Mouse (Mus musculus) heart, postnatal 0 days (tissue): ENCODE results near the gene Bcl2l15. TPM values are rescaled to one million over a fixed set of nuclear protein-coding genes. Genes with fewer than 3 reads are reported as not detected.

Experiments
- ATAC-seq: fragments of 200-750 bp; cut with Nextera tagmentation; 2 replicates; pipeline ENCODE4 v1.8.0; 2017; ENCODE audit warnings: low read depth, moderate number of reproducible peaks, moderate library complexity; ENCODE audit not compliant: insufficient read depth
- DNase-seq: peaks from one replicate; pipeline ENCODE4 v3.0.0-alpha.2; 2016; ENCODE audit warnings: low spot score
- H3K27ac ChIP-seq: fragments of 300-500 bp; sonication (generic); 2 replicates; pipeline ENCODE4 v1.5.1; 2014; ENCODE audit warnings: low read depth, mild to moderate bottlenecking
- H3K27me3 ChIP-seq: fragments of 300-500 bp; sonication (generic); 2 replicates; pipeline ENCODE4 v1.6.1; 2014; ENCODE audit warnings: low read length, mixed read lengths; ENCODE audit not compliant: control insufficient read depth, insufficient read depth
- H3K36me3 ChIP-seq: fragments of 300-500 bp; sonication (generic); replicated peaks from 2 replicates; pipeline ENCODE4 v1.6.1; 2014; ENCODE audit warnings: low read length, mixed read lengths; ENCODE audit not compliant: control insufficient read depth, insufficient read depth
- H3K4me1 ChIP-seq: fragments of 300-500 bp; sonication (generic); 2 replicates; pipeline ENCODE4 v1.6.1; 2014; ENCODE audit warnings: antibody characterized with exemption; ENCODE audit not compliant: control insufficient read depth, insufficient read depth
- H3K4me2 ChIP-seq: fragments of 300-500 bp; sonication (generic); 2 replicates; pipeline ENCODE4 v1.6.1; 2014; ENCODE audit warnings: low read depth, mild to moderate bottlenecking, low read length, moderate library complexity
- H3K4me3 ChIP-seq: fragments of 300-500 bp; sonication (generic); 2 replicates; pipeline ENCODE4 v1.5.1; 2014; ENCODE audit warnings: low read depth, low read length
- H3K9ac ChIP-seq: fragments of 300-500 bp; sonication (generic); replicated peaks from 2 replicates; pipeline ENCODE4 v1.6.1; 2014; ENCODE audit warnings: low read depth, low read length, mixed read lengths
- H3K9me3 ChIP-seq: fragments of 300-500 bp; sonication (generic); replicated peaks from 2 replicates; pipeline ENCODE4 v1.6.1; 2016; ENCODE audit warnings: low read length; ENCODE audit not compliant: control insufficient read depth
- CTCF ChIP-seq: IDR thresholded peaks from 2 replicates; pipeline ENCODE4 v1.5.1; 2016; ENCODE audit warnings: antibody characterized with exemption, control low read depth, low read depth
- EP300 ChIP-seq: IDR thresholded peaks from 2 replicates; pipeline ENCODE4 v1.6.1; 2016; ENCODE audit warnings: antibody characterized with exemption, low read depth
- WGBS: fragments of 180-500 bp; shearing (Covaris S2); extraction: QIAGEN DNeasy Blood & Tissue Kit; methylation state at CpG from one replicate; pipeline ENCODE4 v1.1.7; 2014; 5-methylcytosine and 5-hydroxymethylcytosine counted together
- polyA plus RNA-seq: library from polyadenylated mRNA; unstranded; fragments of >200 nt; fragmentation: Nextera tagmentation; extraction: Ambion mirVana; gene quantifications from 2 replicates; pipeline ENCODE4 v1.2.1, GENCODE M21; 2015
- total RNA-seq: library from RNA; depleted of rRNA; stranded (reverse); fragments of >200 nt; gene quantifications from 2 replicates; pipeline ENCODE4 v1.2.3, GENCODE M21; 2014; ENCODE audit warnings: low replicate concordance

Gene Bcl2l15
- total and polyA plus RNA-seq, 2 experiments from 2014 or later, result 0.15 TPM; not detected in 1

DNA sequence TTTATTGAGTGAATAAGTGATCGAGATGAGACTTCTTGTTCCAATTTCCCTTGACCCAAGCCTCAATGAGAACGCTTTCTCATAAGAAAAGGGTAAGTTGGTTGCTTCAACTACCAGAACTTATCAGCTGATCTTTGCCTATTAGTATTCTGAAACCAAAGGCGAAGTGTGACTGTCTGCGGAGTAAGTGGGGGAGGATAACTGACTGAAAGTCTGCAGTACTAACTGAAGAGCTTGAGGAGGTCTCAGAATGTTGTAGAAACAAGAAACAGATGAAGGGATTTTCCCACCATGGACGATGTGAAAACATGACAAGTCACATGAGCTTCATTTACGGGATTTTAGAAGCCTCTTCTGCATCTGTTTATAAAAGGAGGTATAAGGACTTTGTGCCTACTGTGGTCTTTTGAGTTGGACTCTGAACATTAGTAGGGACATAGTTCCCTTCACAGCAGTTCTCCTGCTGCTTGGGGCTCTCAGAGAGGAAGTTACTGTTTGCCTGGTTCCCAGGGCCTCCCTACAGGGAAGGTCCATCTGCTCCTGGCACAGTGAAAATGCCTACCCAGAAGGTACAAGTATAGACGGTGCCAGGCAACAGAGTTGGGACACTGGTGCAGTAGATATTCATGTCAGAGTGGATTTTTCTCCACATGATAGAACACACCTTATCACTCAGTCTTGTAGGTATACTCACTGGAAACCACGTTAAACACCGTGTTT is 18.4 kb downstream of the Bcl2l15 start:
- H3K36me3 ChIP-seq, result no peaks in the 10 kb centered on the region
- no peak overlapping the region for H3K4me2 ChIP-seq
- H3K9ac ChIP-seq, result no peak overlapping the region
- DNase-seq (no peak), ATAC-seq (no peak)
- WGBS, result 63% methylated on average over 9 of the region's 9 CpGs
- no peaks in the 10 kb centered on the region for H3K9me3 ChIP-seq
- no peaks in the 10 kb centered on the region for H3K4me1 ChIP-seq
- H3K27me3 ChIP-seq, result no peaks in the 10 kb centered on the region
- no peak overlapping the region for H3K27ac ChIP-seq
- TF ChIP-seq EP300 (no peak), CTCF (no peak)
- H3K4me3 ChIP-seq, result no peak overlapping the region

DNA sequence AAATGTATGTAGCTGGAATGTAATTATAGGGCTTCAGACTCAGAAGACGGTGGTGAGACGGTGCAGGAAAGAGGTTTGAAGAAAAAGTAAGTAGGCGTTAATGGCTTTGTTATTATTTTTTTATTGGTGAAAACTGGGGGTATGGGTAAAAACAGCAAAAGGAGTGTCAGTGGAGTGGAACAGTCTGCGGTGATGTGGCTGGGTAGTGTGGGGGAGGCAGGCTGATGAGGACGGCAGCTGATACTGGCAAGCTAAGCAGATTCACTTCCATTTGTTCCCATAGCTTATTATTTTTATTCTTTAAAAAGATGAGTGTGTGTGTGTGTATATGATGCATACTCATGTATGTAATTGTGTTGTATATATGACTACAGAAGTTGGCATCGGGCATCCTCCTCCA is 19.1 kb downstream of the Bcl2l15 start:
- ATAC-seq (no peak), DNase-seq (no peak)
- H3K9me3 ChIP-seq, result no peaks in the 10 kb centered on the region
- no peaks in the 10 kb centered on the region for H3K4me1 ChIP-seq
- H3K36me3 ChIP-seq, result no peaks in the 10 kb centered on the region
- H3K4me3 ChIP-seq, result no peak overlapping the region
- no peak overlapping the region for H3K4me2 ChIP-seq
- WGBS, result 85% methylated on average over 6 of the region's 6 CpGs
- H3K27me3 ChIP-seq, result no peaks in the 10 kb centered on the region
- H3K9ac ChIP-seq, result no peak overlapping the region
- TF ChIP-seq EP300, result no peak
- TF ChIP-seq CTCF, result no peak
- no peak overlapping the region for H3K27ac ChIP-seq

DNA sequence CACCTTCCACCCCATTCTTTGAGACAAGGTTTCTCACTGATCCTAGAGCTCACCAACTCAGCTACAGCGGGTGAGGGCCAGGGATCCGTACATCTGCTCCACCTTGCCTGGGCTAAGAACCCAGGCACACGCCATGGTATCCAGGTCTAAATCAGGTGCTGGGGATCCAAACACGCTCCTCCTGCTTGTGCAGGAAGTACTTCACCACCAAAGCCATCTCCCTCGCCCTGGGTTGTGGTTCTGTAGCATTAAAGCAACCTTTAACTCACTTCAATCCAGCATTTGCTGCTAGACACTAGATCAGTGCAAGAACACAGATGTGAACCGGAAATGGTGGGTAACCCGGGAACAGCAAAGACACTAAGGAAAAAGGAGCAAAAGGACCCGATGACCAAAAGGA is 19.5 kb downstream of the Bcl2l15 start:
- Histone ChIP-seq H3K4me1 (no peaks in the 10 kb centered on the region), H3K9ac (no peak overlapping the region), H3K4me2 (no peak overlapping the region), H3K27me3 (no peaks in the 10 kb centered on the region), H3K36me3 (no peaks in the 10 kb centered on the region), H3K27ac (no peak overlapping the region), H3K4me3 (no peak overlapping the region), H3K9me3 (no peaks in the 10 kb centered on the region)
- ATAC-seq (no peak), DNase-seq (no peak)
- WGBS, result 78% methylated on average over 8 of the region's 8 CpGs
- TF ChIP-seq CTCF, result no peak
- no peak for TF ChIP-seq EP300

DNA sequence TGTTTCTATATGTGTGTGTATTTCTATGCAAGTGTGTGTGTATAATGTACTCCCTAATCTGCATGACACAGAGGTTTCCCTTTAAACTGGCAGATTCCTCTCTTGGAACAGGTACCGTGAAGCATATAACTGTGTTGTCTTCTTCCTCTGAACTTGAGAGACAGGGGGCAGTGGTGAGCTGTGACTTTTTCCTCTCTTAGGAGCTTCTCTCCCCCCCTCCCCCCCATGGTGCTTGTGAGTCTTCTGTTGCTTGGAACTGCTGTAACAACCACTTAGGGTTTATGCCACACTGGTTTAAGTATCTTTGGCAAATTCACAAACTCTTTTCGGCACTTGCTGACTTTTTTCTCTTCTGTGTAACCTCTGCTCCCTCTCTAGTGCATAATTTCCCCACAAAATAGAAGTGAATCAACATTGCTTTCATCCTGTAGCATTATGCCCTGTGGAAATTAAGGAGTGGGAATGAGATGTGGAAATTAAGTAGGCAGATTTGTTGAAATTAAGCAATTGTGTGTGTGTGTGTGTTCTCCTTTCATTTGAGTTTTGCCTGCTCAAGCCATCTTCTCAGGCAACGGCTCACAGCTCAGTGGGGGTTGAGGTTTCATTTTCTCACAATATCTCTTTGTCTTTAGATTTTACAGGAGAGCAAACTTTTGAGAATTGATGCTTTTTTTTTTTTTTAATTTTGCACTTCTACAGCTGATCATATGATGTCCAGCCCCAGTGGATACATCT is 20.3 kb downstream of the Bcl2l15 start:
- no peaks in the 10 kb centered on the region for H3K4me1 ChIP-seq
- DNase-seq (peak; percentile 24), ATAC-seq (no peak)
- no peaks in the 10 kb centered on the region for H3K36me3 ChIP-seq
- no peak overlapping the region for H3K4me2 ChIP-seq
- H3K27ac ChIP-seq, result no peak overlapping the region
- H3K27me3 ChIP-seq, result no peaks in the 10 kb centered on the region
- H3K4me3 ChIP-seq, result no peak overlapping the region
- no peaks in the 10 kb centered on the region for H3K9me3 ChIP-seq
- 62% methylated on average over 3 of the region's 3 CpGs for WGBS
- no peak for TF ChIP-seq EP300
- TF ChIP-seq CTCF, result peak; percentile 47
- no peak overlapping the region for H3K9ac ChIP-seq

DNA sequence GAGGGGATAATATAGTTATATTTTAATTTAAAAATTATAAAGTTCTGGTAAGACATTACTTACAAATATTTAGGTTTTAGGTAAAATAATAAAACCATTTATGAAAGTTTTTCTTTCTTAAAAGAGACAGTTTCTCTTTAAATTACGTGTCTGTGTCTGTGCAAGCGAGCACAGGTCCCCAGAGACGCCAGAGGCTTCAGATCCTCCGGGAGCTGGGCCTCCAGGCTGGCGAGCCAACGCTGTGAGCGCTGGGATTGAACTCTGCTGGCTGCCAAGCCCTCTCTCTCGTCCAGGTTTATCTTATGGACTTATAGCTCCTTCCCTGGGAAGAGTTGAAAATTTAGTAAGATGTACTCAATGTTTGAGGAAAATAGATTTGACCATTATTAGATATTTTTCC is 21.4 kb downstream of the Bcl2l15 start:
- Histone ChIP-seq H3K27ac (no peak overlapping the region), H3K9me3 (no peaks in the 10 kb centered on the region), H3K9ac (no peak overlapping the region), H3K4me3 (no peak overlapping the region), H3K36me3 (no peaks in the 10 kb centered on the region), H3K4me1 (no peaks in the 10 kb centered on the region), H3K27me3 (no peaks in the 10 kb centered on the region), H3K4me2 (no peak overlapping the region)
- TF ChIP-seq CTCF, result no peak
- TF ChIP-seq EP300, result no peak
- WGBS, result 36% methylated on average over 8 of the region's 8 CpGs
- ATAC-seq (no peak), DNase-seq (no peak)
